Mouse (Mus musculus) embryonic facial prominence, embryonic 11.5 days (tissue): ENCODE data around the gene P2rx1. TPM values are rescaled to one million over a fixed set of nuclear protein-coding genes. Genes with fewer than 3 reads are reported as not detected.

ENCODE experiments used
- ATAC-seq: fragments of 200-750 bp; cut with Nextera tagmentation; replicated peaks from 2 replicates; pipeline ENCODE4 v1.8.0; 2017; ENCODE audit warnings: low read depth; ENCODE audit not compliant: insufficient number of reproducible peaks, low FRiP score, low TSS enrichment
- DNase-seq: peaks from one replicate; pipeline ENCODE4 v3.0.0-alpha.2; 2015; ENCODE audit warnings: low spot score
- H3K27ac ChIP-seq: fragments of 300-500 bp; sonication (generic); replicated peaks from 2 replicates; pipeline ENCODE4 v1.5.1; 2014; ENCODE audit warnings: mild to moderate bottlenecking, low read depth, low read length, control low read depth
- H3K27me3 ChIP-seq: fragments of 300-500 bp; sonication (generic); 2 replicates; pipeline ENCODE4 v1.6.1; 2014; ENCODE audit warnings: mild to moderate bottlenecking, low read length, moderate library complexity, mixed read lengths; ENCODE audit not compliant: control insufficient read depth, insufficient read depth
- H3K36me3 ChIP-seq: fragments of 300-500 bp; sonication (generic); replicated peaks from 2 replicates; pipeline ENCODE4 v1.6.1; 2014; ENCODE audit warnings: low read depth, mild to moderate bottlenecking, low read length, moderate library complexity, mixed read lengths; ENCODE audit not compliant: control insufficient read depth, insufficient read depth
- H3K4me1 ChIP-seq: fragments of 300-500 bp; sonication (generic); 2 replicates; pipeline ENCODE4 v1.6.1; 2014; ENCODE audit warnings: low read length, mixed read lengths; ENCODE audit not compliant: control insufficient read depth, insufficient read depth
- H3K4me2 ChIP-seq: fragments of 300-500 bp; sonication (generic); 2 replicates; pipeline ENCODE4 v1.6.1; 2014; ENCODE audit warnings: low read depth, mild to moderate bottlenecking, control low read depth, low read length, moderate library complexity
- H3K4me3 ChIP-seq: fragments of 300-500 bp; sonication (generic); 2 replicates; pipeline ENCODE4 v1.5.1; 2014; ENCODE audit warnings: low read depth, low read length, control low read depth
- H3K9ac ChIP-seq: fragments of 300-500 bp; sonication (generic); replicated peaks from 2 replicates; pipeline ENCODE4 v1.6.1; 2014; ENCODE audit warnings: mild to moderate bottlenecking, control low read depth, low read length
- H3K9me3 ChIP-seq: fragments of 300-500 bp; sonication (generic); replicated peaks from 2 replicates; pipeline ENCODE4 v1.6.1; 2016; ENCODE audit warnings: mild to moderate bottlenecking, low read length, inconsistent platforms, mixed read lengths; ENCODE audit not compliant: control insufficient read depth
- WGBS: fragments of 180-500 bp; shearing (Covaris S2); extraction: QIAGEN DNeasy Blood & Tissue Kit; methylation state at CpG from one replicate; pipeline ENCODE4 v1.1.7; 2014; 5-methylcytosine and 5-hydroxymethylcytosine counted together
- polyA plus RNA-seq: library from polyadenylated mRNA; unstranded; fragments of >200 nt; fragmentation: Nextera tagmentation; extraction: Ambion mirVana; gene quantifications from 2 replicates; pipeline ENCODE4 v1.2.1, GENCODE M21; 2014

The P2rx1 gene
- polyA plus RNA-seq, 1 experiment from 2014 or later = 1.2 TPM

DNA sequence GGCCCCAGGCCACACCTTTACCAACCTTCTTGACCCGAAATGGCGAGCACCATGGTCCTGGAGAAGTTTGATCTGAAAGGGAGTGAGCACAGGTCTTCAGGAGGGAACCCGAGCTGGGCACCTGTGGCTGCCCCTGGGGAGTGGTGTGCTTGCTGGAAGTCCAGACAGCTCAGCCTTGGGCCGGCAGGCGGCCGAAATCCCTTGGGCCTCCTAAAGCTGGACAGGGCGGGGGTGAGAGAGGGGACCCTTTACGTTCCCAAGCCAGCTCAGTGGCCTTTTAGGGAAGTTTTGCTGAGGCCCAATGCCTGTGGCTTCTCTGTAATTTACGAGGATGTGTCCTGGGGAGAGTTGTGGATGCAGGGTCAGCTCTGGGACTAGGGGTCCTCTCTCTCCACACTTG lies 8.2 kb upstream of the P2rx1 start:
- Histone ChIP-seq H3K36me3 (no peaks in the 10 kb centered on the region), H3K27me3 (no peaks in the 10 kb centered on the region), H3K9ac (no peak overlapping the region), H3K27ac (no peak overlapping the region), H3K9me3 (no peaks in the 10 kb centered on the region), H3K4me2 (no peak overlapping the region), H3K4me3 (no peak overlapping the region), H3K4me1 (no peaks in the 10 kb centered on the region)
- DNase-seq (no peak), ATAC-seq (no peak)
- WGBS = 79% methylated on average over 9 of the region's 9 CpGs

DNA sequence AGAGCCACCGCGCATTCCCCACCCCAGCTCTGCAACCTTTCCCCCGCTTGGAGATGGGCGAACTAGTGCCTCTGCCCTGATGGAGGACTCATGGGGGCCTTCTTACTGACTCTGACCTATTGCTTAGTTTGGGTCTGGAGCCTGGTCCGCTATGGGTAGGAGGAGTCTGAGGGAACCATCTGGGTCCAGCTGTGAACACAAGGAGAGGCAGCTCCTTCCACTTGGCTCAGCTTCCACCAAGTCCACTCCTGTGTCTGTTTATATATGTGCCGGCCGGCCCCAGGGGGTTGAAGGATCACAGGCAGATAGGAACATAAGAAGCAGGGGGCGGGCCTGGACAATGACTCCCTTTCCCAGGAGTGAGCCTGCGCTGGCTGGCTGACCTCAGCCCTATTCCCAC lies 6.9 kb upstream of the P2rx1 start:
- ATAC-seq (no peak), DNase-seq (no peak)
- no peaks in the 10 kb centered on the region for H3K4me1 ChIP-seq
- H3K9me3 ChIP-seq = no peaks in the 10 kb centered on the region
- H3K4me2 ChIP-seq = no peak overlapping the region
- H3K9ac ChIP-seq = no peak overlapping the region
- H3K27ac ChIP-seq = no peak overlapping the region
- no peaks in the 10 kb centered on the region for H3K36me3 ChIP-seq
- H3K4me3 ChIP-seq = no peak overlapping the region
- H3K27me3 ChIP-seq = no peaks in the 10 kb centered on the region
- 59% methylated on average over 9 of the region's 9 CpGs for WGBS

DNA sequence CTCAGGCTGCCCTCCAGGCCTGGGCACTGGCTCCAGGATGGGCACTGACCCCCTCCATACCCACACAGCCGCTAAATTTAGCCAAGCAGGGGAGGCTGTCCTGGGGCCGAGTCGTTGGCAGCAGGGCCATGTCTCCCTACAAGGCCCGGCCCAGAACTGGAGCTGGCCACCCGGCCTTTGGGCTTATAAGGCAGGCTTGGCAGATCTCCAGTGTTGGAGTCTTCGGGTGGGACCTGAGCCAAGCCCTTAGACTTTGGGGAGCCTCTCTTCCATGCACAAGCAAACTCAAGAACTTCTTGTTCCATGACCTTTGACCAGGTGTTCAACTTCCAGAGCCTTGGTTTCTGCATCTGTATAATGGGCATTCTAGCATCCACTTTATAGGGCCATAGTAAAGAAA lies 2.6 kb upstream of the P2rx1 start:
- Histone ChIP-seq H3K9ac (no peak overlapping the region), H3K36me3 (no peaks in the 10 kb centered on the region), H3K4me2 (no peak overlapping the region), H3K27me3 (no peaks in the 10 kb centered on the region), H3K9me3 (no peaks in the 10 kb centered on the region), H3K4me1 (no peaks in the 10 kb centered on the region), H3K4me3 (no peak overlapping the region), H3K27ac (no peak overlapping the region)
- 88% methylated on average over 6 of the region's 6 CpGs for WGBS
- DNase-seq = no peak
- no peak for ATAC-seq

DNA sequence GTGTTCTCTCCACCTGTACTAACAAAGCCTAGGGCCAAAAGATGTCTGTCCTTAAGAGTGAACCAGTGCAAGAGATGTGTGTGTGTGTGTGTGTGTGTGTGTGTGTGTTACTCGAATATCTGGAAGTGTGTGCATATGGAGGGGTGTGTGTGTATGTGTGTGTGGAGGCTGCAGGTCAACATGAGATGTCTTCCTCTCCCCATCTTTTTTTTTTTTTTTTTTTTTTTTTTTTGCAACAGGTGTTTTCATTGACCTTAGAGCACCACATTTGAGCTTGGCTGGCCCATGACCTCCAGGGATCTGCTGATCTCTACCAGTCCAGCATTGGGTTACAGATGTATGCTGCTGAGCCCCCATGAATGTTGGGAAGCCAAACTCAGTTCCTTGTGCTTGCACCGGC lies 2.1 kb upstream of the P2rx1 start:
- DNase-seq = no peak
- Histone ChIP-seq H3K9ac (no peak overlapping the region), H3K9me3 (no peaks in the 10 kb centered on the region), H3K36me3 (no peaks in the 10 kb centered on the region), H3K4me2 (no peak overlapping the region), H3K4me1 (no peaks in the 10 kb centered on the region), H3K4me3 (no peak overlapping the region), H3K27me3 (no peaks in the 10 kb centered on the region), H3K27ac (no peak overlapping the region)
- ATAC-seq = no peak
- 87% methylated on average over 2 of the region's 2 CpGs for WGBS

DNA sequence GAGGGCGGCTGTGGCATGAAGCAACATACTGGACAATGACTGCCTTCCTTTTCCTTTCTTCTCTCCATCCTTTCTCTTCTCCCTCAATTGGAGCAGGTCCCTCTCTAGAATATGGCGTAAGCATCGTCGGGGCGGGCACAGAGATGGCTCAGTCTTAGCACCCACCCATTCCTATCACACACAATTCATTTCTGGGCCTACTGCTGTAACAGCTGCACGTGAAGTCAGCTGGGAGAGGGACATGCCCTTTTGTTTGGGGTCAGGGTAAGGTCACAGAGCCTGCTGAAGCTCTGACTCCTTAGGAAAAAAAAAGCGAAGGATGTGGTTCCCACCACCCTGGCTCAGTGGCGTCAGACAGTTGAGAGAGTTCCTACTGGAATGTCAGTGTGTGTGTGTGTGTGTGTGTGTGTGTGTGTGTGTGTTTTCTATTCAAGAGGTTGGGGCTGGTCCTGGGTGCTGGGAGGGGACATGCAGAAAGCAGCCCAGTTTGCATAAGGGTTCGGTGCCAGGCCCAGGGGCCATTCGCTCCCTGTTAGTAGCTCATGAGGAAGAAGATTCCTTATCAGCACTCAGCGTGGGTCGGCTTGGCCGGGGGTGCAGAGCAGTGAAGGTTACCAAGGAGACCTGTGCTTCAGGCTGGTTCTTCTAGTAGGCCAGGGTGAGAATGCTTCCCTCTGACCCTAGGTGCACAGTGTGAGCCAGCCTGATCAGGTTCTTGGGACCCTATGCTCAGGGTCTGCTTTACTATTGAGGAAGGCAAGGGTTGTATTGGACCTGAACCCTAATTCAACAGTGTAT lies 1.2 kb upstream of the P2rx1 start:
- Histone ChIP-seq H3K27me3 (no peaks in the 10 kb centered on the region), H3K9ac (no peak overlapping the region), H3K9me3 (no peaks in the 10 kb centered on the region), H3K4me3 (no peak overlapping the region), H3K4me1 (no peaks in the 10 kb centered on the region), H3K36me3 (no peaks in the 10 kb centered on the region), H3K4me2 (no peak overlapping the region), H3K27ac (no peak overlapping the region)
- WGBS = 66% methylated on average over 13 of the region's 13 CpGs
- DNase-seq (no peak), ATAC-seq (no peak)

DNA sequence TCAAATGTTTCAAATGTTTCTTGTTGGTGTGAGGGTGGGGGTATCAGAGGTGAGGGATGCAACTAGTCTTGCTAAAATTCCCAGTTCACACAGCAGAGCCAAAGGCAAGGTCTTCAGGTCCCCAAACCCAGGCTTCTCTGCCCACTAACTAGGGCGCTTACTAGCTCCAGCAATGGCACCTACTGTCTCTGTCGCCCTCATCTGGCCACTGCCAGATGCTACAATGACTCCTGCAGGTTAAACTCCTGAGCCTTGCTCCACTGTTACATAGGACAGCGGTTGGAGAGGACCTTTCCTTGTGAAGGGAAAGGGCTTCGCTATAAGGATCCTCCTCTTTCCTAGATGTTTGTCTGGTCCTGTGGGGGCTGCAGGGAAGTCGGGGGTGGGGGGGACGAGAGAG lies 2.1 kb downstream of the P2rx1 start:
- H3K4me3 ChIP-seq = no peak overlapping the region
- ATAC-seq (no peak), DNase-seq (peak; percentile 72)
- H3K9ac ChIP-seq = no peak overlapping the region
- no peaks in the 10 kb centered on the region for H3K9me3 ChIP-seq
- no peak overlapping the region for H3K27ac ChIP-seq
- WGBS = 15% methylated on average over 6 of the region's 6 CpGs
- H3K4me1 ChIP-seq = no peaks in the 10 kb centered on the region
- H3K4me2 ChIP-seq = no peak overlapping the region
- H3K27me3 ChIP-seq = no peaks in the 10 kb centered on the region
- no peaks in the 10 kb centered on the region for H3K36me3 ChIP-seq

DNA sequence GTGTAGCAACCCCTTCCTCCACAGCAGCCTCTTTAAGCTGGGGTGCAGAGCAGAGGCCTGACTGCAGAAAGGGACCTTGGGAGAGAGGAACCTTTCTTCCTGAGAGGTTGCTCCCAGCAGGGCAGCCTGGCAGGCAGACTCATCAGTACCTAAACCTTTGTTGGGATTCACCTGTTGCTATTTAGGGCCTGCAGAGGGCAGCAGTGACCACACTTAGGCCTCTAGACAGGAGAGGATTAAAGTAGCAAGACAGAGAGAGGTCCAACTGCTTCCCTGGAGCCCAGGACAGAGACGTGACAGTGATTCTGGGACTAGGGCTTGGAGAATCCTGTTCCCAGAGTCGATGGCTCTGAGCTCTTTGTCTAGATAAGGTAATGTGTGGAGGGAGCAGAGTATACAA lies 7.5 kb downstream of the P2rx1 start:
- DNase-seq = peak; percentile 82
- Histone ChIP-seq H3K27ac (no peak overlapping the region), H3K4me2 (no peak overlapping the region), H3K9ac (0 out of 2 replicates have a peak overlapping the region, but pooled peaks have one; percentile 4), H3K4me3 (no peak overlapping the region), H3K27me3 (no peaks in the 10 kb centered on the region; the same call in 1 of the 2 replicates), H3K4me1 (no peaks in the 10 kb centered on the region), H3K36me3 (no peaks in the 10 kb centered on the region), H3K9me3 (no peaks in the 10 kb centered on the region)
- no peak for ATAC-seq
- 12% methylated on average over 2 of the region's 2 CpGs for WGBS

DNA sequence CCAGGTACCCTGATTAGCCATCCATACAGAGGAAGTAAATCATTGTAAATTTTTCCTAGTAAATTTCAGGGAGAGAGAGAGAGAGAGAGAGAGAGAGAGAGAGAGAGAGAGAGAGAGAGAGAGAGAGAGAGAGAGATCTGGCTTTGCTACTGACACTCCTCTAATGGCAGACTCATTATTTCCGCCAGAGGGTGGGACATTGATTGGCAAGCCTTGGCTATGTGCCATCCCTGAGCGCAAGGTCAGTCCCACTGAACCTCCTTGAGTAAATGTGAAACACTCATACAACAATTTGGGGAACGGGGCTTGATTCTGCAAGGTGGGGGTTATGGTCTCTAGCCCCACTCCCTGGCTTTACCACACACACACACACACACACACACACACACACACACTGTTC lies 8.2 kb downstream of the P2rx1 start:
- H3K27ac ChIP-seq = no peak overlapping the region
- no peak overlapping the region for H3K9ac ChIP-seq
- no peaks in the 10 kb centered on the region; the same call in 1 of the 2 replicates for H3K27me3 ChIP-seq
- no peaks in the 10 kb centered on the region for H3K4me1 ChIP-seq
- 69% methylated on average over 3 of the region's 3 CpGs for WGBS
- DNase-seq = no peak
- ATAC-seq = no peak
- no peaks in the 10 kb centered on the region for H3K36me3 ChIP-seq
- H3K4me2 ChIP-seq = no peak overlapping the region
- H3K4me3 ChIP-seq = no peak overlapping the region
- no peaks in the 10 kb centered on the region for H3K9me3 ChIP-seq
